Mouse (Mus musculus) ZHBTc4 (cell line): ENCODE measurements around the gene Zbtb8os.

ENCODE experiments used
- DNase-seq: peaks from one replicate; pipeline ENCODE4 v3.0.0-alpha.2; 2011; ENCODE audit warnings: low read depth, low spot score

Gene Zbtb8os

DNA sequence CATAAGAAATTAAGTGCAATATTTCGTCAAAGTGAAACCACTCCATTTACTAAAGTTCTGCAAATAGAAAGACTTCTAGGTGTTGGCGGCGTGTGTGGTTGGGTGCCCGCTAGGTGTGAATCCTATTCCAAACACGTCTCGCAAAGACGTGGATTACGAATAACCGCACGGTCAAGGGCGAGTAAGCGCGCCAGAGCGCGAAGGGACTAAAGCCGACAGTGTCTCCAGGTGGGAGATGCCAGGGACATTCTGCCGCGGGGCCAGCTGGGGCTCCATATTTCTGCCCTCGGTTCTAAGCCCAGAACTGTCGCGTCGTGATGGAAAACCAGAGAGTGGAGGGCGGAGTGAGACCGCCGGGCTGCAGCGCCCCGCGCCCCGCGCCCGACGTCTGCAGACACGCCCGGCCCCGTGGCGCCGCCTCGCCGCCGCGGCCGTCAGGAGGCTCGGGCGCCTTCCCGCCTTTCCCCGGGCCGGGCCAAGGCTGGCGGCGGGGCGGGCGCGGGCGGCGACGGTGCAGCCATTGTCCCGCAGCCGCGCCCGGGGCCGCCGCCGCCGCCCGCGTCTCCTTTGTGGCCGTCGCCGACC, 41.6 kb downstream of the Zbtb8os start:
- DNase-seq: peak; percentile 73

DNA sequence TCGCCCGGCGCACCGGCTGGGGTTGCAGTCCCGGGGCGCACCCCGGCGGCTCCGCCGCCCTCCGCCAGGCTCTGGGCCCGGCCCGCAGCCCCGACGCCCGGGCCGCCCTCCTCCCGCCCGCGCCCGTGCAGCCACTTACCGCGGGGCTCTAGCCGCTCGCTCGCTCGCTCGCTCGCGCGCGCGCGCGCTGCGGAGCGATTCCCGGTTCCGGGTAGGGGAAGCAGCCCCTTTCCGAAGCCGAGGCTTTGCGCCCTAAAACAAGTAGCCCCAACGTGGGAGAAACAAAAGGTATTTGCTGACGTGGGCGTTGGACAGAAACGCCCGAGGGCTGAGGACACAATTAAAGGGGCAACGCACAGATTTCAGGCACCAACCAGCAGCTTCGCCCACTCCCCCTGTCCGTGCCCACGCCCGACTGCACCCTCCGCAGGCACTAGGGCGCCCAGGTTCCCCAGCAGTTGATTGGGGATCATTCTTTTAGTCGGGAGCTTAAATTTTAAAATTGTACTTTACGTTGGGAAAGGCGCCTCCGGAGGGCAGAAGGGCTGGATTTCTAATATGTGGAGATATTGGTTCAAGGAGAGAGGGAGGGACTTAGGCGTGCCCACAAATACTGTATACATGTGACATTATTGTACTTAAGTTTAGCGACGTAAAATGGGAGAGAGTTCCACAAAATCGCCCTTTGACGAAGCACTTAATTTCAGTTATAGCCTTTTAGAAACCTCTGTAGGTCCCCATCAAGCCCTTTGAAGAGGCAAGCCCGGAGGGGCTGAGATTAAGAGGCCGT, 42.3 kb downstream of the Zbtb8os start, which contains the start of gene Zbtb8a:
TSS of gene Zbtb8a (minus strand) at position 516 of the 790 bp plus-strand sequence.
- DNase-seq: peak; percentile 65

DNA sequence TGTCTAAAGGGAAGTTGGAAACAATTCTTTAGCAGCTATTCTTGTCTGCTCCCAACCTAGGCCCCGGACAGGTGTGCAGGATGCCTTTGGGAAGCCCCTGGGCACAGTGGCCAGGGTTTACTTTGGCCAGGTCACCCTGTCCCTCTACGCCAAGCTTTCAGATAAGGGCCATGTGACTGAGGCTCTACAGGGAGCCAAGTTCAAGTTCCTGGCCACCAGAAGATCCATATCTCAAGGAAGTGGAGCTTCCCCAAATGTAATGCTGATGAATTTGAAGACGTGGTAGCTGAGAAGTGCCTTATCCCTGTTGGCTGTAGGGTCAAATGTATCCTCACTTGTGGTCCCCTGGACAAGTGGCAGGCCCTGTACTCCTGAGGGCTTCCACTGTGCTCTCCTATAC, 44.3 kb downstream of the Zbtb8os start:
- DNase-seq: no peak

DNA sequence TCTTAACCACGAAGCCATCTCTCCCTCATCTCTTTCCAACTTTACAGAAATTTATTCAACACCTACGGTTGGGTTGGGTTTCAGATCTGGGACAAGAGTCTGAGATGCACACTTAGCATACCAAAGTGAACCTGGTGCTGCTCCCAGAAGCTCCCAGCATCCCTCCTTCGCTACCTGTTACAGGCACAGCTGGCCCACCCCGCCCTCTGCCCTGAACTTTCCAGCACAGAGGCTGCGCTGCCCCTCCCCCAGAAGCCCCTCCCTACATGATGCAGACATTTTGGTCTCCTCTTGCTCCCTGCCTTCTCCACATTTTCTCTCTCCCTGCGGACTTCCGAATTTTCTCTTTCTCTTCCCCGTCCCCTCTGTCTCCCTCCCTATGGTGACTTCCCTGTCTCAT, 45.7 kb downstream of the Zbtb8os start:
- DNase-seq: peak; percentile 92

DNA sequence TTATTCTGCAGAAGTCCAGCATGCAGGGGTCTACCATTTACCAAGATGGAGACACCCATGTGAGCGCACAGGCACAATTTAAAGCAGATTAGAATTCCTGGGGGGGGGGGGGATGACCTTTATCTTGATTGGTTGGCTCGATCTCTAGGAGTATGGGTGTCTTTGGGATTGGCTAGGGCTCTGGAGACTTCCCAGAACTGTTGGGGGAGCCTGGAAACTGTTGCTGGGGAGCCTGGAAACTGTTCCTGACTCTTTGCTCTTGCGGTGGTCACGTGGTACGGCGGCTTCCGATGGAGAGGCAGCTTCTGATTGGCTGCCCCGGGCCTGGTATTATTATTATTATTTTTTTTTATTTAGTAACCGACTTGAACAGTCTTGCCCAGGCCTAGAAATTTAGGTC, 46.5 kb downstream of the Zbtb8os start:
- peak; percentile 96 for DNase-seq

DNA sequence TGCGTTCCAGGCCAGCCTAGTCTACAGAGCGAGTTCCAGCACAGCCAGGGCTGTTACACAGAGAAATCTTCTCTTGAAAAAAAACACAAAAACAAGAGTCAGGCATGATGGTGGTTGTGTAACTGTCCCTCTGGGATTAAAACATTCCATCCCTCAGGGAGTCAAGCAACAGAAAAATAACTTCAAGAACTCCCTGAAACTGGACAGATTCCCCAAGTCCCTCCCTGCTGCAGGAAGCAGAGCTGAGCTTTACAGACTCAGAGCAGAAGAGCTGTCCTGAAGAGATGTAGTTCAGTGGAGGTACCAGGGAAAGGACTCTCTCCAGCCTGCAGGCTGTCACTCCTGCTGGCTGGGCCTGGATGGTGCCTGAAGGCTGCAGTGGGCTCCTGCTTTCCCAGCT, 47.0 kb downstream of the Zbtb8os start:
- DNase-seq: peak; percentile 45

DNA sequence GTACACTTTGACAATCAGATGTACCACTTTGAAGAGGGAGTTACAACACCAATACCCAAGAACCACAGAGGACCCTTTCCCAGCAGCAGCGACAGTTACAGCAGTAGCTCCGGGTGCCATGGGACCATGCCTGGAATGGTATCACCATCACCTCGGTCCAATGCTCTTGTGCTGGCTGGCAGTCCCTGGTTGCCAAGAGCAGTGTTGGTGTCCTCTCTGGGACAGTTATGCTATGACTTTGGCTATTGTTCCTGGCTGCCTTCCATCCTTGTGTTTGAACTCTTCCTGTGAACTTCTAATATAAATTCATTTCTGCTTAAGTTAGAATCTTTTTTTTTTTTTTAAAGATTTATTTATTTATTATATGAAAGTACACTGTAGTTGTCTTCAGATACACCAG, 48.1 kb downstream of the Zbtb8os start:
- no peak for DNase-seq

DNA sequence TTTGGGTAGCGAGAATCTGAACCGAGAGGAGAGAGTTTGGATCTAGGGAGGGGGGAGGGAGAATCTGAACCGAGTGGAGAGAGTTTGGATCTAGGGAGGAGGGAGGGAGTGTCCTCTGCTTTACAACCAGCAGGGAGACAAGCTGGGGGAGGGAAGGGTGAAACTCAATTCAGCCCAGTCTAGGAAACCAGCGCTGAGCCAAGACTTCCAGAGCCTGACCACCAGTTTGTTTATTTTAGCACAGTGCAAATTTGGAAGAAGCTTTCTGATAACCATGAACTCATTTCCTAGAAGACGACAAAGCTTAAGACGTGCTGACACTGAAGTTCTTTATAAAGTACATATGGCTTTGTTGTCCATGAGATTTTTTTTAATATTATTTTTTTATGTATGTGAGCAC, 48.9 kb downstream of the Zbtb8os start:
- peak; percentile 40 for DNase-seq

DNA sequence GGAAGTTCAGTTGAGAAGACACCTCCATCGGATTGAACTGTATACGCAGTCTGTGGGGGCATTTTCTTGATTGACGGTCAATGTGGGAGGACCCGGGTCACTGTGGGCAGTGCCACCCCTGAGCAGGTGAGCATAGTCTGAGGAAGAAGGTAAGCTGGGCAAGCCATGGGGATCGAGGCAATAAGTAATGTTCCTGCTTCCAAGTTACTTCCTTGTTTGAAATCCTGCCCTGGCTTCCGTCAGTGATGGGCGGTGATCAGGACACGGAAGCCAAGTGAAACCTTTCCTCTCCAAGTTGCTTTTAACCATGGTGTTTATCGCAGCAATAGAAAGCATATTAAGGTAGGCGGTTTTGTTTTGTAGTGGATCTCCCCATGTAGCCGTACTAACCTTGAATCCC, 50.2 kb downstream of the Zbtb8os start:
- DNase-seq: no peak

DNA sequence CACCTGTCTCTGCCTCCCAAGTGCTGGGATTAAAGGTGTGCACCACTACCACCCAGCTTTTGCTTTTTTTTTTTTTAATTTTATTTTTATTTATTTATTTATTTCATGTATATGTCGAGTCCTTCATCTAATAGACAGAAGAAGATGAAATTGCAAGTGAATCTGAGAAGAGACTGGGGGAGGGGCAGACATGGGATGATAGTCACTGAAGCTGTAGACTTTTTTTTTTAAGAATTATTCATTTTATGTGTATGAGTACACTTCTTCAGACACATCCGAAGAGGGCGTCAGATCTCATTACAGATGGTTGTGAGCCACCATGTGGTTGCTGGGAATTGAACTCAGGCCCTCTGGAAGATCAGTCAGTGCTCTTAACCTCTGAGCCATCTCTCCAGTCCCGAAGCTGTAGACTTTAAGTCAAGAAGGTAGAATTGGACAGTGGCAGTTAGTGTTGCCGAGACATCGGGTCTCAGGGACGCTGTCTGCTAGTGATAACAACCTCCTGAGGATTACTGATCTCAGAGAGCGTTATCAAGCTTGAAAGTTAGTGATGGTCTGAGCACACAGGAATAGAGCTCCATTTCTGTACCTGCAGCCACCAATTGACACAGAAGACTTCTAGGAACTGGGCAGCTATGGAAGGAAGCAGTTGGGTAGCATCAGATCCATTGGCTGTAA, 50.9 kb downstream of the Zbtb8os start:
- DNase-seq: no peak

DNA sequence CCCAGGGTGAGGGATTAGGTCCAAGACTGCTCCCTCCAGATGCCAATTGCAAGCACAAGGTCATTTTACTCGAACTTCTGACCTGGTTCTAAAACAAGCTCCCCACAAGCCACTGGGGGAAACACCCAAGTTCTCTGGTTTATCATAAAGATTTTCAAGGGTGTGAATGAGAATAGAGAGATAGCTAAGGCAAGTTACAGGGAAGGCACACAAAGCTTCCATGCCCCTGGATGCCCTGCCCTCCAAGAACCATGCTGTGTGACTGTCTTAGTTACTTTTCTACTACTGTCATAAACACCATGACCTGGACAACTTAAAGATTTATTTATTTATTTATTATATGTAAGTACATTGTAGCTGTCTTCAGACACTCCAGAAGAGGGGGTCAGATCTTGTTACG, 51.5 kb downstream of the Zbtb8os start:
- no peak for DNase-seq

DNA sequence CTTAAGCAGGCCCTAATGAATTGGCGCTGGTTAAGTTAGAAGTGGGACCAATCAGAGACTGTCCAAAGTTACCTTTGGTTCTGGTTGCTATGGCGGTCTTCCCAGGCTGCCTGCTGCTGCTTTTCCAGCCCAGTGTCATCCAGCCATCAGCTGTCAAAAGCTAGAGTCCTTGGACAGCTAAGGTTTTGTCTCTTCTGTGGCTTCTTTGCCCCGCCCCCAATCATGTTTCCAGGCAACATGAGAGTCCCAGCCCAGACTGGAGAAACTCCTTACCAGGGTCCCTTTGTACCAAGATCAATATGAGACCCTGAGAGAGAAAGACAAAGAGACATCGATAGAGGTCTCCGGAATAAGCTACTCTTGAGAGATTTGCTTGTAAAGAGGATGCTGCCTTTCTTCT, 52.9 kb downstream of the Zbtb8os start:
- DNase-seq: peak; percentile 37

DNA sequence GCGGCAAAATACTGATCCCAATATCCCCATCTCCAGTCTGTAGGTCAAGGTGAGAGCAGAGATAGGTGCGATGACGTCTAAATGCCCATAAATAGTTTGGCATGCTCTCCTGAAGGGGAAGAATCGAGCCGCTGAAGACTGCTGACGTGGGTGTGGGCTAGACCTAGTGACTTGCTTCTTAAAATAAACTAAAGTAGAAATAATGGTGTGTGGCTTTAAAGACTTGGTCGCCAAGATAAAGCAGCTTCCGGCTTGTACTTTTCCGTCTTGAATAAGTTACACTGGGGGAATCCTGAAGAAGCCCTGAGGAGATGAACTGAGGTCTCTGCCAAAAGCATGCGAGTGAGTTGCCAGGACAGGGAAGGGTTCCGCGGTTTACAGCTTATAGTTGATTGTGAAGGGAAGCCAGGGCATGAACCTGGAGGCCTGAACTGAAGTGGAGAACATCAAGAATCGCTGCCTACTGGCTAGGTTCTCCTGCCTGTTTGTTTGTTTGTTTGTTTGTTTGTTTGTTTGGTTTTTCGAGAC, 54.8 kb downstream of the Zbtb8os start:
- DNase-seq: no peak

DNA sequence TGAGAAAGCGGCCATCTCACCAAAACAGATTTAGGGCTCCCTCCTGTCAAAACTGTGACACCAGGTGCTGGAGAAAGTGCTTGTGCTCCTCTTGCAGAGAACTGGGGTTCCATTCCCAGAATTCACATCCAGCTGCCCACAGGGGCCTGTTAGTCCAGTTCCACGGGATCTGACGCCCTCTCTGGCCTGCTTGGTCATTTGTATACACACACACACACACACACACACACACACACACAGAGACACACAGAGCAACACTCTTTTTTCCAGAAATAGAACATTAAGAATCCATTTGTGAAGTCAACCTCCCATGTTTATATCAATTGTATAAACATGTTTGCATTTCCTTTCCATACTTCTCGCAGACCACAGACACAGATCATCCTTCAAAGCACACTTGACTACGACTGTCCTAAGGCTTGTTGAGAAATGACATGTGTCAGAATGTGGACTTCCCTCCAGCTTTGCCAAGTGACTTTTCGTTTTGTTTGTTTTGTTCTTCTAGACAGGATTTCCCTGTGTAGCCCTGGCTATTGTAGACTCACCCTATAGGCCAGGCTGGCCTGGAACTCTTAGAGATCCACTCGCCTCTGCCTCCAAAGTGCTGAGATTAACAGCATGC, 55.6 kb downstream of the Zbtb8os start:
- DNase-seq: no peak

DNA sequence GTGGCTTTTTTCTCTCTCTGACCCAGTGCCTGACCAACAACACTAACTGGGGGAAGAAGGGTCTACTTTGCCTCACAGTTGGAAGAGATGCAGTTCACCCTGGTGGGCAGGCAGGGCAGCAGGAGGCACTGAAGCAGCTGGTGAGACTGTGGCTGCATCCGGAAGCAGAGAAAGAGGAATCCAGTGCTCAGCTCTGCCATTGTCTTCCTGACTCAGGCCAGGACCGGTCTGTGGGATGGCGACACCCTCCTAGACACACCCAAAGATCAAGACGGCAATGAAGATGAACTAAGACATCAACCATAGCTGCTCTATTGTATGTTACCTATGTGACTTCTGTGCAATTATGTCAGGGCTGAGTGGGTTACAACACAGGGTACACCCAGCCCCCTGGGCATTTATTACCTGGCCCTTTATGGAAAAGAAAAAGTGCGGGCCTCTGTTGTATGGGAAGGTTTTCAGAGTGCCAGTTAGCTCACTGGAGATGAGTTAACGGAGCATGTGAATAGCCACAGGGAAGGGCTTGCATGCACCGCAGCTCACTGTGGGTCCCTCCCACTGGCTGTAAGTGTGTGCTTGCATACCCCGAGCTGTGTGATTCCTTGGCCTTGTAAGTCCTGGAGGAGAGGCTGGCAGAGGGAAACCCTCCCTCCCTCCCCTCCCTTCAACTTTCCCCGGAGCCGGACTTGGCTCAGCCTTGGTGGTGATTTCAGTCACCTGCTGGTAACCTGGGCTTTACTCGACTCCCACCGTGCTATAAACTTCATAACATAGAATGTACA, 58.8 kb downstream of the Zbtb8os start:
- peak; percentile 91 for DNase-seq

DNA sequence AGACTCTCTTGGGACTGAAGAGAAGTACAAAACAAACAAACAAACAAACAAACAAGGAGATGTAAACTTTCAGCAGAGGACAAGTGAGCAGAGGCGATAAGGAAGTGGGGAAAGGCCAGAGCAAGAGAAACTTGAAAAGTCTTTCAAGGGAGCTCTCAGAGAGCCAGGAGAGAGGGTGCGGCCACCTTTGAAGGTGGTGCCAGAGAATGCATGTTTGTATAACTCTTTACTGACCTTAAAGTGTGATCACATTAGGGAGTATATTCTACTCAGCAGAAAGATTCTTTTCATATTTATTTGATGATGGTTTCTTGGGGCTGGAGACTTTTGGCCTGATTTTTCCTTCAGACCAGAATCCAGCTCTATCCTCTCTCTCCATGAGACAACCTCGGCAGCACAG, 61.5 kb downstream of the Zbtb8os start:
- DNase-seq: no peak

DNA sequence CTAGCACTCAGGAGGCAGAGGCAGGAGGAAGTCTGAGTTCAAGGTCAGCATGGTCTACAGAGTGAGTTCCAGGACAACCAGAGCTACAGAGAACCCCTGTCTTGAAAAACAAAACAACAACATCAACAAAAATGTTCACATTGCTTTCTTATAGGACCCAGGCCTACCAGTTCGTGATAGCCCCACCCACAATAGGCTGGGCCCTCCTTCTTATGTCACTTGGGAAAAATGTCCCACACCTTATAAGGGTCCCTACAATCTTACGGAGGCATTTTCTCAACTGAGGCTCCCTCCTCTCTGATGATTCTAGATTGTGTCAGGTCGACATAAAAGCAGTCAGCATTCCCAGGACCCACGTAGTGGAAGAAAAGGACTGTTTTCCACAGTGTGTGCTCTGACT, 64.3 kb downstream of the Zbtb8os start:
- DNase-seq: peak; percentile 51
